Mouse (Mus musculus): Measurements from ENCODE around the gene Slc6a1.
"Not testable (repeated sequence)": the region's sequence is repeated elsewhere in the genome, so short reads cannot be mapped to it uniquely, and the experiment has no call there.

Slc6a1 gene

GRCm38 (mm10) chr6:114290184-114290583 is 7.7 kb downstream of the Slc6a1 start:
- peak; percentile 43 to 55 for DNase-seq (ENCODE audit: low spot score in 2 of 2)

- no peak for DNase-seq (ENCODE audit: low spot score in 2 of 2)
These were observed 8.5 kb downstream of the Slc6a1 start for GRCm38 (mm10) chr6:114290929-114291328.

DNA sequence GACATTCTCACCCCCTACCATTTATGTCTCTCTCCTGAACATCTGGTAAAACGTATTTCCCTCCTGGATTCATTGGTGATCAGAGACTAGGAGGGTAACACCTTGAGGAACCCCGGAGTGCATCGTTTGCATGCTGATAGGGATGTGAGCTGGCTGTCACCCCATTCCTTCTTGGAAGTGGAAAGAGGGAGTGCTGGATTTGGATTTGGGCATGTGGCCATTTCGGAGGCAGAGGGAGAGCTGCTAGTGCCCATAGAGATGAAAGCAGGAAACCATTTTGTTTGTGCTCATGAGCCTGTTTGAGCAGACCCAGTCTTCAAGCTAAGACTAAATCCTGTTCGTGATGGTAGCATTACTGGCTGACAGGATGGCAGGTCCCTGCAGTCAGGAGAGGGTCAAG is 9.0 kb downstream of the Slc6a1 start:
- no peak for DNase-seq (ENCODE audit: low spot score in 2 of 2)

DNA sequence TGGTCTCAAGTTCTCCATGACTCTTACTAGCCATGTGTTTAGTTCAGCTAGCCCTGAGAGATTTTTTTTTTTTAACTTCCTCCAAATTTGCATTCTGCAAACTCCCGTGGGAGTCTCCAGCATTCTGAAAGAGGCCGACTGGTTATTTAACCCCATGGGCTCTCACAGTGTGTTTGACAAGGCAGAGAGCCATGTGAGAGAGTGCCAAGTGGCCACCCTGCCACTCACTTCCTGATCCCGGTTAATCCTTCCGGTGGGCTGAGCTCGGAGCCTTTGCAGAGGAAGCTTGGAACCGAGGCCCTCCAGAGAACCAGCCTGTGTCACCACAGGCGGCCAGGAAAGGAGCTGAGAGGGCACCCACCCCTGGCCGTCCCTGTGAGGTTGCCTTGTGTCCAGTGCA is 11.1 kb downstream of the Slc6a1 start:
- no peak for DNase-seq (ENCODE audit: low spot score in 2 of 2)

- no peak for DNase-seq (ENCODE audit: low spot score in 2 of 2)
These were observed 12.7 kb downstream of the Slc6a1 start for GRCm38 (mm10) chr6:114295086-114295485.

GRCm38 (mm10) chr6:114297260-114298002 is 15.0 kb downstream of the Slc6a1 start:
- DNase-seq (ENCODE audit: low spot score in 2 of 2), result no peak

GRCm38 (mm10) chr6:114299699-114300098 is 17.3 kb downstream of the Slc6a1 start:
- no peak for DNase-seq (ENCODE audit: low spot score in 2 of 2)

DNA sequence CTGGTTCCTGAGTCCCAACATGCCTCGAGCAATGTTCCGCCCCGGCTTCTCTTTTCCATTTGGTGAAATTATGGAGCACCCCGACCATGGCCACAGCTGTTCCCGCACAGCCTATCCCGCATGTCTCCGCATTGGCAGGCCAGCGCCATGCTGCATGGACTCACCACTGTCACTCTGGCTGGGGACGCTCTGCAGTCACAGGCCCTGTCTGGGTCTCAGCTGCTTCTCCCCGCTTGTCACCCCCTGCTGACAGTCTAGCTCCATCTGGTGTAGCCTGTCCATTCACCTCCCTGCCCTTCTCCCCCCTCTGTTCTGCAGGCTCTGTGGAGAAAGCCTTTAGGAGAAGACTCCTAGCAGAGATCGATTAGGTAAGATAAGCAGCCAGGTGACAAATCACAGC is 18.3 kb downstream of the Slc6a1 start:
- DNase-seq (ENCODE audit: low spot score in 2 of 2), result no peak

DNA sequence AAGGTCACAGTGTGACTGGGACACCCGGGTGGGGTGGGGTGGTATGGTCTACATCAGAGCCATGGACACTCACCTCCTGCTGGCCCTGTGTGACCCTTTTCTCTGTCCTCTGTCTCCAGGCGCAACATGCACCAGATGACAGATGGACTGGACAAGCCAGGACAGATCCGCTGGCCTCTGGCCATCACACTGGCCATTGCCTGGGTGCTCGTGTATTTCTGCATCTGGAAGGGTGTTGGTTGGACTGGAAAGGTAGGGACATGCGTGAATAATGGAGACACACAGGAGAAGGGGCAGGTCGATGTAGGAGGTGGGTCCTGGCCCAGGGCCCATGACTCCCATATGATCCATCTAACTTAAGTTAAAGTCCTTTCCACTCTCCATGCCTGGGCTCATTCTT is 22.2 kb downstream of the Slc6a1 start:
- no peak for DNase-seq (ENCODE audit: low spot score in 2 of 2)

DNA sequence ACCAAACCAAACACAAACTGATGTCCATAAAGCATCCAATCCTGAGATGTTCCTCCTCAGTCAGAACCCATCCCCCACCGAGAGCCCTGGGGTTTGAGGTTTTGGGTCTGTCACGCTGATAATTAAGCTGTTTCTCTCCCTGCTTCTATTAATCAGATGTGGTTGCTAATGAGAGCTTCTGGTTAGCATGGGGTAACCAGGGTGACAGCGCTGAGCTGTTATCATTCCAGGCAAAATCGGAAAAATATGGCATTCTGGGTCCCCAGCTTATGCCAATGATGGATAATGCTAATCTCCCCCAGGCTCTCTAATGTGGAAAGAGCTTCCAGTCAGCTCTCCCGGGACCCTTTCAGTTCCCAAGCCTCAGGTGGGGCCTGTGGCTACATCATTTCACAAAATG is 38.1 kb downstream of the Slc6a1 start:
- DNase-seq (ENCODE audit: low spot score in 2 of 2), result no peak

- DNase-seq (ENCODE audit: low spot score in 2 of 2), result no peak
These were observed 38.7 kb downstream of the Slc6a1 start for GRCm38 (mm10) chr6:114321146-114321545.

- DNase-seq (ENCODE audit: low spot score in 2 of 2), result no peak
These were observed 40.5 kb downstream of the Slc6a1 start for GRCm38 (mm10) chr6:114322914-114323313.

DNA sequence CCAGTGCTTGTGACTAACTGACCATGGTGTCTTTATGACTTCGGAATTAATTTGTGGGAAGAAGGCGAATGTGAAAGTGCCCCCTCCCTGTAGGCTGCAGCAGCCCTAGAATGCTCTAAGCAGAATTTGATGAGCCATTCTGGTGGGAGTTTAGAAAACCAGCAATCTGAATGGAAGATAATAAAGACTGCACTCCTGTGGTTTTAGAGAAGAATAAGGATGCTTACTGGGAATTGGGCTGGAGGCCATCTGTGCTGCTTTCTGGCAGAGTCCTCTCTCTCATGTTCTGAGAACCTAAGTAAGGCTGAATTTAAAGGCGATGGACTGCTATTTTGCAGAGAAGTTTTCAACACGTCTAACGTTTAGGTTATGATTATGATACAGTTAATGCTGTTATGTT is 42.4 kb downstream of the Slc6a1 start:
- DNase-seq (ENCODE audit: low spot score in 2 of 2), result no peak

DNA sequence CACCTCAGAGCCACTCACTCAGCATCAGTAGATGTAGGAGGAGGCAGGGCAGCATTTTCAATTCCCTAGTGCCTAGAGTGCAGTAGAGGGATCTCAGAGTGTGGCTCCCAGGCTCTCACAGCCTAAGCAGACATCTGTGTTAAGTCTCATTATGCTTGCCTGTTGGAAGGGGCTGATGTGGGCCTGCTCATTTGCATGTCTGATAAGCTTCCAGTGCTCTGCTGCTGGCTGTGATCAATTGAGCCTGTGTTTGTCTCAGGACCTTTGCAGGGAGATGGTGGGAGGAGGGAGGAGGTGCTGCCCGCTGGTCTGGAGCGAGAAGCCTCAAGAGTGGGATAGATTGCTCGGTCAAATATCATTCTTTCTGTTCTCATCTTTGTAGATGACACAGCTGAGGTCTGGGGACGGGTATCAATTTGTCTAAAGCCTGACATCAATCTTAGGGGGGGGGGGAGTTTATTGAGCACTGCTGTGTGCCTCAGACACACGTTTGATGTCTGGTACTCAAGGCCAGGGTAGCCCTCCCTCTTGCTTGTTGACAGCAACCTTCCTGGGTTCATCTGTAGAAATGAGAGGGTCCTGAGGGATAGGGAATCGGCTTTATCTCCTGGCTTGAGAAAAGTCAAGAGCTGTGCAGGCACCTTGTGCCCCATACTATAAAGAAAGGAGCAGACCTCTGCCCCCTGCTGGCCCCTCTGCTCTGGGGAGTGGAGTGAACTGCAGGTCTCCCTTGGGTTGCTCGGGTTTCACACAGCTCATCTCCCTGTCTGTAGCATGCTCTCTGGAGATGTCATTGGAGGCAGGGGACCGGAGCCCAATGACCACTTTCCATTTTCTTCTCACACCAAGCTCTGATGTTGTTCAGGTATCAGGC is 47.4 kb downstream of the Slc6a1 start:
- DNase-seq (ENCODE audit: low spot score in 2 of 2), result no peak

DNA sequence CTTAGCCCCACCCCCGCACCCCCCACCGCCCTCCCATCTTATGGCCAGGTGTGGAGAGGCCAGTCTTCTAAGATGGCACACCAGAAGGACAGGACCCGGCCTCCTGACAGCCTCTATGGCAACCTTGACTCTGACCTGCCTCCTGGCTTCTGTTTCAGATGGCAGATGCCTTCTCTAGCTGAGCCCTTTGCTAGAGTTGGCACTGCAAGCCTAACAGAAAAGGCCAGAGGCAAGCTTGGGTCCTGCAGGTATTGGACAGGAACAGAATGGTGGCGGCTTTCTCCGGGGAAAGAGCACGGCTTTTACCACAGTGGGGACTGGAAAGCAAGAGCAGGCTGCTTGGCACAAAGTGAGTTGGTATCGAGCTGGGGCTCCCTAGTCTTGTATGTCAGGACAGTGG is 49.5 kb downstream of the Slc6a1 start:
- DNase-seq (ENCODE audit: low spot score in 2 of 2), result no peak

DNA sequence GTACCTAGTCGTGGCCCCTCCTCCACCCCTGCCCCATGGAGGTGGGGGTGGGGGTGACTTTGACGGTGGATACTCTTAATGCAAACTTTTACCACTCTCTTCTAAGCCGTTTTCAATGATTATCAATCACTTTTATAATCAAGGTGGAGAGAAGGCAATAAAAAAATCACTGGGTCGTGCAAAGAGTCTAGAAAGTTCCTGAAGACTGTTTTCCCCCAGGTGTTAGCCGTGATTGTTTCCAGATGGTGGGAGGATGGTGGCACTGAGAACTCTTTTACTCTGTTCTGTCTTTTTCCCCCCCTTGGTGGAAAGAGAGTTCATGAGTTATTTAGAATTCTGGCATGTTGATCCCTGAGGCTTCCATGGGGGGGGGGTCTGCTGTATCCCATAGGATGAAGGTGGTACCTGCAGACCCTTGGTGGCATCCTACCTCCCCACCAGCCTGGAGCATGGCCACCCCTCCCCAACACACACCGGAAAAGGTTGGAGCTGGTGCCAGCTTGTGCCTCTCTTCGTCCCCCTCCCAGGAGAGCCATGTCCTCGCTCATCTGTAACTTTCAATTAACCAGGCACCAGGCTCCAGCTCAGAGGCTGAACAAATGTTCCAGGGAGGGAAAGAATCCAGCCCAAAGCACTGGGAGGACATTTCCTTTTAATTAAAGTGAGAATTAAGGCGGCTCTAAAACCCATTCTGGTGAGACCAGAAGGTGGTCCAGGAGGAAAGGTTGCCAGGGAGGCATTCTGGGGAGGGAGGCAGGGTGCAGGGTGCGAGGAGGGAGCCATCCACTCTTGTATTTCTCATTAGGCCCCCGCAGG is 53.9 kb downstream of the Slc6a1 start:
- no peak for DNase-seq (ENCODE audit: low spot score in 2 of 2)

GRCm38 (mm10) chr6:114336944-114337215 is 54.4 kb downstream of the Slc6a1 start:
- DNase-seq (ENCODE audit: low spot score in 2 of 2), result no peak

GRCm38 (mm10) chr6:114341381-114341780 is 58.9 kb downstream of the Slc6a1 start:
- DNase-seq (ENCODE audit: low spot score in 2 of 2), result not testable (repeated sequence)

DNA sequence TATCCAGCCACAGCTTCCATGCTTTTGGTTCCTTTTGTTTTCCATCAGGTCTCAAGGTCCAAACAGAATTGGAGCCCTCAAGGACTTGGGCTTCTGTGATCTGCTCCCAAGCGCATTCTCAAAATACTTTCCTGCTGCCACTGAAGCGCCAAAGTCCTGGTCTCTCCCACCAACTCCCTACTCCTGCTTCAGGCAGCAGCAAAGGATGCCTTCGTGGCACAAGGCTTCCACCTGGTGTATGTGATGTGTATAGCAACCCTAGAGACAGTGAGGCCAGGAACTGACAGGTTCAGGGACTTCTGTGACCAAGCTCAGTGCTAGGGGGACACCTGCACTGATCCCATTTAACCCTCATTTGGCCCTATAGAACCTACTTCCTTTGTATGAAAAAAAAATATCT is 61.3 kb downstream of the Slc6a1 start:
- DNase-seq (ENCODE audit: low spot score in 2 of 2), result peak; percentile 34 to 57

- peak; percentile 62 to 67 for DNase-seq (ENCODE audit: low spot score in 2 of 2)
These were observed 62.7 kb downstream of the Slc6a1 start for GRCm38 (mm10) chr6:114345156-114345555.

- peak; percentile 30 to 43 for DNase-seq (ENCODE audit: low spot score in 2 of 2)
These were observed 65.7 kb downstream of the Slc6a1 start for GRCm38 (mm10) chr6:114347831-114348754.

Measured in frontal cortex, postnatal 25 days (tissue).